Mouse (Mus musculus) liver, adult 2 months (tissue): ENCODE results near the gene Tmem208. TPM values are rescaled to one million over a fixed set of nuclear protein-coding genes. Genes with fewer than 3 reads are reported as not detected.

Source experiments
- DNase-seq: peaks from one replicate; pipeline ENCODE4 v3.0.0-alpha.2; 2011; ENCODE audit warnings: low read depth, low spot score; ENCODE audit errors: extremely low read depth
- H3K27ac ChIP-seq: fragments of 200-500 bp; replicated peaks from 2 replicates; pipeline ENCODE4 v1.5.1; 2012; ENCODE audit warnings: low read depth, mild to moderate bottlenecking, control low read depth, inconsistent platforms, low read length; ENCODE audit not compliant: insufficient read depth
- H3K27me3 ChIP-seq: fragments of 200-500 bp; 2 replicates; pipeline ENCODE4 v1.6.1; 2012; ENCODE audit warnings: mild to moderate bottlenecking, moderate library complexity, low read length, inconsistent platforms; ENCODE audit not compliant: control insufficient read depth, insufficient read depth
- H3K36me3 ChIP-seq: fragments of 200-500 bp; 2 replicates; pipeline ENCODE4 v1.6.1; 2012; ENCODE audit warnings: low read length, inconsistent platforms; ENCODE audit not compliant: control insufficient read depth, insufficient read depth
- H3K4me1 ChIP-seq: fragments of 200-500 bp; 2 replicates; pipeline ENCODE4 v1.6.1; 2011; ENCODE audit warnings: low read length; ENCODE audit not compliant: control insufficient read depth, insufficient read depth
- H3K4me3 ChIP-seq: fragments of 200-500 bp; 2 replicates; pipeline ENCODE4 v1.5.1; 2011; ENCODE audit warnings: low read depth, mild to moderate bottlenecking, control low read depth, low read length, moderate library complexity; ENCODE audit not compliant: insufficient read depth
- H3K79me2 ChIP-seq: fragments of 200-500 bp; 2 replicates; pipeline ENCODE4 v1.6.1; 2012; ENCODE audit warnings: inconsistent platforms, mild to moderate bottlenecking, low read length, moderate library complexity; ENCODE audit not compliant: control insufficient read depth, insufficient read depth
- H3K9ac ChIP-seq: fragments of 200-500 bp; 2 replicates; pipeline ENCODE4 v1.6.1; 2012; ENCODE audit warnings: low read depth, mild to moderate bottlenecking, control low read depth, inconsistent platforms, low read length
- CTCF ChIP-seq: fragments of 200-500 bp; IDR thresholded peaks from 2 replicates; pipeline ENCODE4 v1.5.1; 2011; ENCODE audit warnings: low read depth, low read length, control low read depth
- POLR2A ChIP-seq: fragments of 200-500 bp; IDR thresholded peaks from 2 replicates; pipeline ENCODE4 v1.6.1; 2011; ENCODE audit warnings: low read length, control low read depth; ENCODE audit not compliant: insufficient read depth; ENCODE audit errors: extremely low read depth
- WGBS: fragments of 180-500 bp; shearing (Covaris S2); methylation state at CpG from one replicate; pipeline ENCODE4 v1.1.7; 2018; 5-methylcytosine and 5-hydroxymethylcytosine counted together
- polyA plus RNA-seq: library from polyadenylated mRNA; depleted of rRNA; stranded (reverse); fragments of >200 nt; gene quantifications from 2 replicates; pipeline ENCODE4 v1.2.3, GENCODE M21; 2012
- total RNA-seq: library from RNA; depleted of rRNA; stranded (reverse); fragments of >200 nt; gene quantifications from 2 replicates; pipeline ENCODE4 v1.2.3, GENCODE M21; 2014

Gene Tmem208
- total and polyA plus RNA-seq, 2 experiments, result 90.9 to 104 TPM

DNA sequence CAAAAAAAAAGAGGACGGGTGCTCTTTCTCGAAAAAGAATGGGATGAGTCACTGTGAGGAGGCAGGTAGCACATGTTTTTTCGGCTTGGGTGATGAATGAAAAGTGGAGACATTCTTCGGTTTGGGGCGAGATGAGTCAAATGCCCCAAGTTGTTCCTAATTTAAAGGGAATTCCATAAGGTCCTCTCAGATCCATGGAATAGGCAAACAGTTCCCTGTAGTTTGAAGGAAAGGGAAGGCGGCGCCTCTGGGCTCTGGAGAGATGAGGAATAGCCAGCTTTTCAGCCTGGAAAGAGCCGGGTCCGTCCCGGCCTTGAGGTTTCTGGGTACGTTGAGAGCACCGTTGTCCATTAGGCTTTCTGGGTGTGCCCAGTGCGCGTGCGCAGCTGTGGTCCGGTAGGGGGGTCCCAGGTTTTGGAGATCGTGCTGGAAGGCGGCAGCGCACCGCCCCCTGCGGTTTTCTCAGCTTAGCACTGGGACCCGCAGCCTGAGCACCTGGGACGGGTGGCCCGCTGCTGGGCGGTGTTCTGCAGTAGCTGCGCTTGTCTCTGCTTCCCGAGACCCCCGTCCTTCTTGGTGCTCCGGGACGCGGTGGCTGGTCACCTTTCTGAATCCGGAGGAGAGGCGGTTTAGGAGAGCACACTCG lies 22.4 kb downstream of the Tmem208 start, which contains the start of gene Slc9a5:
Gene Slc9a5, plus strand, starts transcription at position 394 of the 646 bp plus-strand sequence.
- 2% methylated on average over 34 of the region's 34 CpGs for WGBS
- H3K27me3 ChIP-seq, result peaks cover 11% of the 10 kb centered on the region
- peak within 1 kb of the TSS; percentile 27 for H3K27ac ChIP-seq
- no peaks in the 10 kb centered on the region; the same call in 1 of the 2 replicates for H3K4me1 ChIP-seq
- no peaks in the 10 kb centered on the region for H3K36me3 ChIP-seq
- H3K4me3 ChIP-seq, result peak within 1 kb of the TSS; percentile 87
- H3K79me2 ChIP-seq, result no peaks in the 10 kb centered on the region
- no peak for DNase-seq
- H3K9ac ChIP-seq, result peak within 1 kb of the TSS; percentile 79
- TF ChIP-seq POLR2A (no peak), CTCF (0 out of 2 replicates have a peak, but pooled peaks have one; percentile 5)

GRCm38 (mm10) chr8:105349096-105349771 lies 23.1 kb downstream of the Tmem208 start:
- WGBS, result 4% methylated on average over 48 of the region's 48 CpGs
- peaks cover 11% of the 10 kb centered on the region for H3K27me3 ChIP-seq
- TF ChIP-seq POLR2A, result no peak
- no peak for TF ChIP-seq CTCF

DNA sequence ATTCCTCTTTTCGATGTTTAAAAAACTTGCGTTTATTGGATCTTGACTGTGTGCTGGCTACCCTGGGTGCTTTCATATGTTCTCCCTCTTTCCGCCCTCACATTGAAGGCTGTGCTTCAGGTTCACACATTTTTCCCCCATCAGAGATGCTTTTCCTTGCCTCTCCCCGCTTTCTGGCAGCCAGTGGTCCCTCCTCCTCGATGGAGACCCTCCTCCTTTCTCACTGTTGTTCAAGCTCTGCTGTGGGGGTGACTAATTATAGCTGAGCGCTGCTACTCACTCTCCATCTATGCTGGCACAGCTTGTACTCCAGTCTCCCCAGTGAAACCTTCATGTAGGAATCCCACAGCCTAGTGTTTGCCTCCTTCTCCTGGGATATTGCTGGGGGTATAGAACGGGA lies 24.0 kb downstream of the Tmem208 start:
- 65% methylated on average over 7 of the region's 7 CpGs for WGBS
- DNase-seq, result no peak
- H3K4me3 ChIP-seq, result no peak overlapping the region
- TF ChIP-seq CTCF (no peak), POLR2A (no peak)
- H3K4me1 ChIP-seq, result no peaks in the 10 kb centered on the region; the same call in 1 of the 2 replicates
- H3K79me2 ChIP-seq, result no peaks in the 10 kb centered on the region
- H3K36me3 ChIP-seq, result no peaks in the 10 kb centered on the region
- H3K9ac ChIP-seq, result no peak overlapping the region
- peaks cover 11% of the 10 kb centered on the region for H3K27me3 ChIP-seq
- H3K27ac ChIP-seq, result no peak overlapping the region

More at GRCm38 (mm10) chr8:105349096-105349771, 23.1 kb downstream of the Tmem208 start:
- Histone ChIP-seq H3K9ac (peak overlapping the region; percentile 18), H3K36me3 (no peaks in the 10 kb centered on the region), H3K79me2 (no peaks in the 10 kb centered on the region), H3K4me3 (peak overlapping the region; percentile 49), H3K27ac (no peak overlapping the region), H3K4me1 (no peaks in the 10 kb centered on the region; the same call in 1 of the 2 replicates)
- DNase-seq, result no peak

- no peaks in the 10 kb centered on the region for H3K4me1 ChIP-seq
- no peaks in the 10 kb centered on the region for H3K36me3 ChIP-seq
- TF ChIP-seq POLR2A, result no peak
- no peak for TF ChIP-seq CTCF
- H3K27ac ChIP-seq, result no peak overlapping the region
- no peak for DNase-seq
- H3K4me3 ChIP-seq, result no peak overlapping the region
- H3K9ac ChIP-seq, result no peak overlapping the region
- WGBS, result 78% methylated on average over 8 of the region's 8 CpGs
- H3K27me3 ChIP-seq, result peaks cover 11% of the 10 kb centered on the region
- no peaks in the 10 kb centered on the region for H3K79me2 ChIP-seq
Observed at GRCm38 (mm10) chr8:105353583-105354135, 27.5 kb downstream of the Tmem208 start.

GRCm38 (mm10) chr8:105354549-105354948 lies 28.4 kb downstream of the Tmem208 start:
- no peak for TF ChIP-seq CTCF
- TF ChIP-seq POLR2A, result no peak
- WGBS, result 93% methylated on average over 4 of the region's 4 CpGs

More at GRCm38 (mm10) chr8:105354549-105354948, 28.4 kb downstream of the Tmem208 start:
- no peak for DNase-seq
- no peaks in the 10 kb centered on the region for H3K4me1 ChIP-seq
- H3K36me3 ChIP-seq, result no peaks in the 10 kb centered on the region
- H3K79me2 ChIP-seq, result no peaks in the 10 kb centered on the region
- peaks cover 3% of the 10 kb centered on the region for H3K27me3 ChIP-seq
- H3K4me3 ChIP-seq, result no peak overlapping the region
- no peak overlapping the region for H3K9ac ChIP-seq
- H3K27ac ChIP-seq, result no peak overlapping the region
